Mouse (Mus musculus): ENCODE measurements around the gene Prr5. TPM values are rescaled to one million over a fixed set of nuclear protein-coding genes. Genes with fewer than 3 reads are reported as not detected.

Gene Prr5
- polyA plus RNA-seq (2015; fragmentation: Nextera tagmentation; extraction: Ambion mirVana): 11.3 and 14.8 TPM in 2 replicates

GRCm38 (mm10) chr15:84668938-84669747 lies at the start of gene Prr5:
Prr5 (plus strand) TSS chr15:84669620.
- 0 out of 2 replicates have a peak within 1 kb of the TSS, but pooled peaks have one; percentile 30 for H3K9ac ChIP-seq (ENCODE audit: low read length)
- WGBS: 49% methylated on average over 14 of the region's 14 CpGs
- no peak for ATAC-seq (replicated peaks; ENCODE audit: extremely low read depth, insufficient read depth, low FRiP score)
- H3K4me1 ChIP-seq (ENCODE audit: control insufficient read depth, insufficient read depth, low read length): peaks cover 15% of the 10 kb centered on the region
- H3K4me2 ChIP-seq (ENCODE audit: low read depth, low read length): peak within 1 kb of the TSS; percentile 25; the same call in 1 of the 2 replicates
- H3K9me3 ChIP-seq (replicated peaks; ENCODE audit: control insufficient read depth, low read length): no peaks in the 10 kb centered on the region
- no peaks in the 10 kb centered on the region; the same call in 1 of the 2 replicates for H3K27me3 ChIP-seq (ENCODE audit: control insufficient read depth, insufficient read depth, low read length)
- no peaks in the 10 kb centered on the region for H3K36me3 ChIP-seq (ENCODE audit: control insufficient read depth, insufficient read depth)
- no peak within 1 kb of the TSS for H3K27ac ChIP-seq (ENCODE audit: low read length)
- no peak within 1 kb of the TSS for H3K4me3 ChIP-seq (ENCODE audit: low read length)

- 72% methylated on average over 3 of the region's 3 CpGs for WGBS
- Histone ChIP-seq H3K9ac (ENCODE audit: low read length) (no peak overlapping the region), H3K9me3 (replicated peaks; ENCODE audit: control insufficient read depth, low read length) (no peaks in the 10 kb centered on the region), H3K4me1 (ENCODE audit: control insufficient read depth, insufficient read depth, low read length) (peaks cover 7% of the 10 kb centered on the region), H3K27ac (ENCODE audit: low read length) (no peak overlapping the region), H3K27me3 (ENCODE audit: control insufficient read depth, insufficient read depth, low read length) (peaks cover 19% of the 10 kb centered on the region), H3K36me3 (ENCODE audit: control insufficient read depth, insufficient read depth) (no peaks in the 10 kb centered on the region), H3K4me2 (ENCODE audit: low read depth, low read length) (no peak overlapping the region), H3K4me3 (ENCODE audit: low read length) (no peak overlapping the region)
- no peak for ATAC-seq (replicated peaks; ENCODE audit: extremely low read depth, insufficient read depth, low FRiP score)
These were observed 49.4 kb upstream of the Prr5 start for GRCm38 (mm10) chr15:84620028-84620427.

DNA sequence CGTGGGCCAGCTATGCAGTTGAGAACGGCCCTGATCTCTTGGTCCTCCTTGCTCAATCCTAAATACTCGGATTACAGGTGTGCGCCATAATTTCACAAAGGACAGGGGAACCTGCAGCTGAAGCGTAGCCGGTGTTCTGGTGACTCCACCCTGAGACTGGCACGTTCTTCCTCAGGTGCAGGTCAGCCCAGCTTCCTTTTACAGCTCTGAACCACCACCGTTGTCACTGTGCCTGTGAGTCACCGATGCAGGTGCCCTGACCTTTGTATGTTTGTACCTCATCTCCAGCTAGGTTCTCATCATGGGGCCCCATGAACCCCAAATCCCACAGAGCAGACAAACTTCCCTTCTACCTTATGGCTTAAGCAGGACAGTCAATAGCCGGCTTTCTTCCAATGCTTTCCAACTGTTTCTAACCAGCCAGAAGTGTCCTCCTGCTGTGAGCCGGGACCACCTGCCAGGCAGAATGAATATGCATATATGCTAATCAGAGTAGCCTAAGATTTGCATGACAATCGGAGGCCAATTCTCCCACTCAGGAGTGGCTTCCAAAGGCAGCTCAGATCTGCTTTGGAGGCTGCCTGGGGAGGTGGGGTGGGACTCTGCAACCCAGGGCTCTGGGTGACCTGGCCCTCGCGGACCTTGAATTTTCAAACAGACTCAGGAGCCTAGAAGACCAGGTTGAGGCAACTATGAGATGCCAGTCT lies 47.5 kb upstream of the Prr5 start:
- no peak overlapping the region for H3K9ac ChIP-seq (ENCODE audit: low read length)
- peaks cover 16% of the 10 kb centered on the region for H3K4me1 ChIP-seq (ENCODE audit: control insufficient read depth, insufficient read depth, low read length)
- H3K27me3 ChIP-seq (ENCODE audit: control insufficient read depth, insufficient read depth, low read length): peaks cover 7% of the 10 kb centered on the region; the same call in 1 of the 2 replicates
- ATAC-seq (replicated peaks; ENCODE audit: extremely low read depth, insufficient read depth, low FRiP score): no peak
- H3K36me3 ChIP-seq (ENCODE audit: control insufficient read depth, insufficient read depth): no peaks in the 10 kb centered on the region
- H3K4me3 ChIP-seq (ENCODE audit: low read length): no peak overlapping the region
- no peak overlapping the region for H3K27ac ChIP-seq (ENCODE audit: low read length)
- 40% methylated on average over 14 of the region's 14 CpGs for WGBS
- H3K9me3 ChIP-seq (replicated peaks; ENCODE audit: control insufficient read depth, low read length): no peaks in the 10 kb centered on the region
- H3K4me2 ChIP-seq (ENCODE audit: low read depth, low read length): no peak overlapping the region

DNA sequence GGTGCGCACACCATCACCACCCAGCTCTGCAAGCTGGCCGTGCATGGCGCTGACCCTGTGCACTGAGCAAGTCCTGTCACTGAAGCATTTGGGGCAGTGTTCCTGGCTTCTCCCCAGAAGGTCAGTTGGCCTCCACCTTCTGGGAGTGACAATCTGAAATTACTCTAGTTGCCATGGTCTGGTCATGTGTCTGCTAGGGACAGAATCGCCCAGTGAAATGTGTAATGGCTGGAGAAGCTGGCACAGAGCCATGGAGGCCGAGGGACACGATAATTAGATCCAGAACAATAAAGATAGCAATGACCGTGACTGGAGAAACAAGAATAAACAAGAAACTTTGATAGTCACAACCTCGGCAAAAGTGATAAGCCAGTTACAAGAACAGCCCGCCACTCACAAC lies 44.5 kb upstream of the Prr5 start:
- WGBS: 30% methylated on average over 9 of the region's 9 CpGs
- no peak for ATAC-seq (replicated peaks; ENCODE audit: extremely low read depth, insufficient read depth, low FRiP score)

GRCm38 (mm10) chr15:84625712-84626414 lies 43.6 kb upstream of the Prr5 start:
- H3K27me3 ChIP-seq (ENCODE audit: control insufficient read depth, insufficient read depth, low read length): peaks cover 7% of the 10 kb centered on the region
- H3K4me2 ChIP-seq (ENCODE audit: low read depth, low read length): no peak overlapping the region
- H3K9me3 ChIP-seq (replicated peaks; ENCODE audit: control insufficient read depth, low read length): no peaks in the 10 kb centered on the region
- H3K4me1 ChIP-seq (ENCODE audit: control insufficient read depth, insufficient read depth, low read length): peaks cover 16% of the 10 kb centered on the region
- H3K9ac ChIP-seq (ENCODE audit: low read length): no peak overlapping the region
- ATAC-seq (replicated peaks; ENCODE audit: extremely low read depth, insufficient read depth, low FRiP score): peak; percentile 82
- 41% methylated on average over 6 of the region's 6 CpGs for WGBS
- no peak overlapping the region for H3K4me3 ChIP-seq (ENCODE audit: low read length)
- peak overlapping the region; percentile 41; the same call in 1 of the 2 replicates for H3K27ac ChIP-seq (ENCODE audit: low read length)
- no peaks in the 10 kb centered on the region for H3K36me3 ChIP-seq (ENCODE audit: control insufficient read depth, insufficient read depth)

More for the DNA sequence above, 44.5 kb upstream of the Prr5 start:
- Histone ChIP-seq H3K4me2 (ENCODE audit: low read depth, low read length) (no peak overlapping the region), H3K9me3 (replicated peaks; ENCODE audit: control insufficient read depth, low read length) (no peaks in the 10 kb centered on the region), H3K36me3 (ENCODE audit: control insufficient read depth, insufficient read depth) (no peaks in the 10 kb centered on the region), H3K27me3 (ENCODE audit: control insufficient read depth, insufficient read depth, low read length) (peaks cover 7% of the 10 kb centered on the region), H3K27ac (ENCODE audit: low read length) (no peak overlapping the region), H3K4me3 (ENCODE audit: low read length) (no peak overlapping the region), H3K4me1 (ENCODE audit: control insufficient read depth, insufficient read depth, low read length) (peaks cover 16% of the 10 kb centered on the region), H3K9ac (ENCODE audit: low read length) (no peak overlapping the region)

DNA sequence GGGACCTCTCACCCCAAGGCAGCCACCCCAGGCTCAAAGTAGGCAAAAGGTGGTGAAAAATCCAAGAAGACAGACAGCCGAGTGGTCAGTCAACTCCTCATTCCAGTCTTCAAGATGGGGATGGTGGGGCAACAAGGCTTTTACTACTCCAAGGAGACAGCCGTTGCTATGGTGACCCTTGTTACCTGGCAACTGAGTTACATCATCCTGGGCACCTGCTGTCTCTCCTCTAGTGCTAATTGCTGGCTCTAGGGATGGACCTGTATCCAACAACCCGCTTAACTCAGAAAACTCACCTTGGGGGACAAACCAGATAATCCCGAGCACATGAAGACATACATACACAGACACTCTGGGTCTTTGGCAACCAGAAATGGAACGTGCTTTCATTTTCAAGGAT lies 42.1 kb upstream of the Prr5 start:
- Histone ChIP-seq H3K27me3 (ENCODE audit: control insufficient read depth, insufficient read depth, low read length) (peaks cover 4% of the 10 kb centered on the region), H3K9me3 (replicated peaks; ENCODE audit: control insufficient read depth, low read length) (no peaks in the 10 kb centered on the region), H3K9ac (ENCODE audit: low read length) (no peak overlapping the region), H3K4me1 (ENCODE audit: control insufficient read depth, insufficient read depth, low read length) (peaks cover 16% of the 10 kb centered on the region), H3K4me3 (ENCODE audit: low read length) (no peak overlapping the region), H3K4me2 (ENCODE audit: low read depth, low read length) (no peak overlapping the region), H3K27ac (ENCODE audit: low read length) (no peak overlapping the region), H3K36me3 (ENCODE audit: control insufficient read depth, insufficient read depth) (no peaks in the 10 kb centered on the region)
- no peak for ATAC-seq (replicated peaks; ENCODE audit: extremely low read depth, insufficient read depth, low FRiP score)
- WGBS: 76% methylated on average over 5 of the region's 5 CpGs

- H3K4me3 ChIP-seq (ENCODE audit: low read length): no peak overlapping the region
- no peak overlapping the region for H3K4me2 ChIP-seq (ENCODE audit: low read depth, low read length)
- no peak overlapping the region for H3K9ac ChIP-seq (ENCODE audit: low read length)
- no peaks in the 10 kb centered on the region for H3K36me3 ChIP-seq (ENCODE audit: control insufficient read depth, insufficient read depth)
- peaks cover 13% of the 10 kb centered on the region for H3K4me1 ChIP-seq (ENCODE audit: control insufficient read depth, insufficient read depth, low read length)
- H3K27me3 ChIP-seq (ENCODE audit: control insufficient read depth, insufficient read depth, low read length): no peaks in the 10 kb centered on the region; the same call in 1 of the 2 replicates
- 11% methylated on average over 3 of the region's 3 CpGs for WGBS
- H3K27ac ChIP-seq (ENCODE audit: low read length): no peak overlapping the region
- H3K9me3 ChIP-seq (replicated peaks; ENCODE audit: control insufficient read depth, low read length): no peaks in the 10 kb centered on the region
- ATAC-seq (replicated peaks; ENCODE audit: extremely low read depth, insufficient read depth, low FRiP score): no peak
These were observed 39.7 kb upstream of the Prr5 start for GRCm38 (mm10) chr15:84629680-84630079.

DNA sequence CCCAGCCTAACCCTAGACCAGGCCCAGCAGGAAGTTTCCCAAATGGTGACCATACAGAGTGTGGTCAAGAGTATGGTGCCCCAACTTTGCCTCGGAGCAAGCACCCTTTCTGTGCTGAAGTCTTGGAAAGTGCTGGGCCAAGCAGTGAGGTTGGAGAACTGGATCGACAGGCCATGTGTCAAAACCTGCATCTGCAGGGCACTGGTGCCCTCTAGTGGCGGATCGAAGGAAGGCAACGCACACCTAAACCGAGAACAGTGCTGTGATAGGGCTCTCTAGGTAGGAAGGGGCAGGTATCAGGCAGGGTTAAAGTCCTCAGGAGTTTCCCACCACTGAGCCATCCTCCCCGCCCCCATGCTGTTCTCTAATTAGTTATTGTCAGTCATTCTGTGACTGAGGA lies 37.9 kb upstream of the Prr5 start:
- Histone ChIP-seq H3K27me3 (ENCODE audit: control insufficient read depth, insufficient read depth, low read length) (no peaks in the 10 kb centered on the region; the same call in 1 of the 2 replicates), H3K9me3 (replicated peaks; ENCODE audit: control insufficient read depth, low read length) (no peaks in the 10 kb centered on the region), H3K9ac (ENCODE audit: low read length) (no peak overlapping the region), H3K4me3 (ENCODE audit: low read length) (no peak overlapping the region), H3K36me3 (ENCODE audit: control insufficient read depth, insufficient read depth) (no peaks in the 10 kb centered on the region), H3K27ac (ENCODE audit: low read length) (no peak overlapping the region), H3K4me1 (ENCODE audit: control insufficient read depth, insufficient read depth, low read length) (no peaks in the 10 kb centered on the region), H3K4me2 (ENCODE audit: low read depth, low read length) (no peak overlapping the region)
- under 1% methylated on average over 7 of the region's 7 CpGs for WGBS
- ATAC-seq (replicated peaks; ENCODE audit: extremely low read depth, insufficient read depth, low FRiP score): no peak
